Mouse (Mus musculus) heart, adult 11 months (tissue): ENCODE measurements at regions not wholly inside any gene's neighbourhood (a gene's known extent, or its start where the extent isn't known, plus 50 kb on each side); places are given as distances from the start of the nearest gene placed in this dataset.
"Not testable (repeated sequence)": the region's sequence is repeated elsewhere in the genome, so short reads cannot be mapped to it uniquely, and the experiment has no call there.

Source experiments
- DNase-seq: peaks from one replicate; pipeline ENCODE4 v3.0.0; 2022

DNA sequence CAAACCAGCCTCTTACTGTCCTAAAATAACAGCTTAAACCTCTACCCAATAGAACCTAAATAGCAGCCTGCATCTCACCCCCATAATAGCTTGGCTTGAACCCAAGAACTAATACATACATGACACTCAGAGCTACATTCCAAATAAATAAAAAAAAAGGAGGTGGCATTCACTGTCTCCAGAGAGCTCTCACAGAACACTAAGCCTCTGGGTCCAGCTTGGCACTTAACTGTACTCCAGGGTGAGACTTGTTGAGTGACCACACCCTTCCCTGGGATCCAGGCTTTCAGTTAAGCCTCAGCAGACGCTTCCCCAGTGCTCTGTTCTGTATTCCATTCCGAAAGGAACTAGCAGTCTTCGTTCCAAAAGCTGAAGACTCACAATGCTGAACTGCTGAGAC lies 186.3 kb upstream of the Tsc22d2 start:
- no peak for DNase-seq

DNA sequence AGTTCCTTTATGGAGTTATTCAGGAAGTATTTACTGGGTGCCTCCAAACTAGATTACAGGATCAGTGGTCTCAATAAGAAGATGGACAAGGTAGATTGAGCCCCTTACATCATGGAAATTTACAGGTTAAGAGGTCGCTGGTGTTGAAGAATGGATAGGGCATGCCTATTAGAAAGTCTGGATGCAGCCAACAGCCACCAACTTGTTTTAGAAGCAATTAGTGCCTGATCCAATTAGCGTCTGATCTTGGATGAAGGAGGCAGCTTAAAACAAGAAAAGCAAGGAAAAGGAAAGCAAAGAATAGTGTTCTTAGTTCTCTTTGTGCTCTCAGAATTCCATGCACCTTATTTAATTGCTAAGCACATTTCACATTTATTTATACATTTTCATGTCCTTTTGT lies 182.8 kb upstream of the Tsc22d2 start:
- no peak for DNase-seq

DNA sequence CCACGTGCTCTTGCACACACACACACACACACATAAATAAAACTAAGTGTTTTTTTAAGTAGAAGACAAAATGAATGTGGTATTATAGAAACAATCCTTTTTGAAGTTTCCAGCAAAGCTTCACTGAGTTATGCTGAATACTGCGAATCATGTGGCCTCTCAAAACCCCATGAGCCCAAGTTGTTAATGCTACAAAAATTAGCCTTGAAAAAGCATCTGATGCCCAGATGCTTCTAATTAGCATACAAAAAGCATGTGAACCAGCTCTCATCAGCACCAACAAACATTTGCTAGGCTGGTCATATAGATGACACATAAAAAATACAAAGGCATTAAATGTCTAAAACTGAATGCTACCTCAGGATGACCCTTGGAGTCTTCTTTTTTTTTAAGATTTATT lies 181.2 kb upstream of the Tsc22d2 start:
- DNase-seq, result no peak

DNA sequence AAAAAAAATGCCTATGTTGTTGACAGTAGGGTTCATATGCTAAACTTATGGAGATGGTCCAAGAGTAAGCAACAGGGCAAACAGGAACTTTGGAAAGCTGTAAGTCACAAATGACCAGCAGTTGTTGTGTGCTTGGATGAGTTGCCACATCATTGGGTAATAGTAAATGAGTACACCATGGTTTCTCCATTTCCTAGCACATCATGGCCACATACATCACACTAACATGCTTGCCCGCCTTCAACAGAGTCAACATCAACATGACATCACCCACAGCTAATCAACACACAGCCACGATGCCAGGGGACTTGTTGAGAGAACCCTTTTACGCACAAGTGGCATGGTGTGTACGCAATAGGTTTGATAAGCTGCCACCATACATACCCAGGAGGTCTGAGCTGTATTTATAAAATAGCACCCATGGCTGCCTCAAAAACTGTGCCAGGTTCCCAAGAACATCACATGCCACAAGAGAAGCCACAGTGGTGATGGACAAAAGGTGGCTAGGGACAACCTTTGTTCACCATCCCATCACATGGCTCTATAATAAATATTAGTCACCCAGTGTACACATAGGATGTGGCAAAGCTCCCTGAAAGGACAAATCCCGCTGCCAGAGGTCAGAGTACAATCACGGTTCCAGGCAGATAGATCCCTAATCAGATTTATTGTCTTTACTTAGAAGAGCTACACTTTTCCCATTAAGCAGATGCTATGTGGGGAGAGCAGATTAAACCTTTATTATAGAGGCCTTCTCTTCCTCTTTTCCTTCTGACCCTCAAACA lies 179.5 kb upstream of the Tsc22d2 start:
- no peak for DNase-seq

DNA sequence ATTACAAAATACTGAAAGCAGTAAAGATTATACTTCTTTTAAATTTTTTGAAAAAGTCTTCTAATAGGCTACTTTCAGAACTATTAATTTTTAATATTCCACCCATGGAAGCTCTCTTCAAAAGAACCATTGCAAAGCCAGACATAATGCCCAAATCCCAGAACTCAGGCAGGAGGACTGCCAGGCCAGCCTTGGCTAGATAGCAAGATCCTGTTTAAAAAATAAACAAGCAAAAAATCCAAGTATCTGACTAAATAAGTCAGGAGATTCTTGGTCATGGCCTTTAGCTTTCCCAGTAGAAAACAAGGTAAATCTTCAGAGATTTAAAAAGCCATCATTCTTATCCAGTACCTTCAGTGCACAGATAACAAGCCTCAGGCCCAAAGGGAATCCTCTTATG lies 176.4 kb upstream of the Tsc22d2 start:
- DNase-seq, result no peak

DNA sequence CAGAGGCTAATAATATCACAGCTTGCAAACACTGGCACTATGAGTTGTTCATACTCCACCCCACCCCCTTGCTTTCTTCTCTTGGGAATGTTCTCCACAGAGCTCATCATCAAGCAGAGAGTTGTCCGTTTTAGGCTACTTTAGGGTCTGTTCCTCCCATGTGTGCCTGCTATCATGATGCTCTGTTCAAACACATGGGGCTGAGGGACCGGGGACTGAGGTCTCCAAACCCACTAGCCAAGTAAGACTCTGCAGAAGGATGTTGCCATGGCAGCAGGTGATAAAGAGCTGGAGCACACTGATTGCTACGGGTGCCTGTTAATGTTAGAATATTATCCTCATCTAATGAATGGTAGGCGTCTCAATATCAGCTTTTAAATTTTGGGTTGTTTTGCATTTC lies 173.7 kb upstream of the Tsc22d2 start:
- no peak for DNase-seq

DNA sequence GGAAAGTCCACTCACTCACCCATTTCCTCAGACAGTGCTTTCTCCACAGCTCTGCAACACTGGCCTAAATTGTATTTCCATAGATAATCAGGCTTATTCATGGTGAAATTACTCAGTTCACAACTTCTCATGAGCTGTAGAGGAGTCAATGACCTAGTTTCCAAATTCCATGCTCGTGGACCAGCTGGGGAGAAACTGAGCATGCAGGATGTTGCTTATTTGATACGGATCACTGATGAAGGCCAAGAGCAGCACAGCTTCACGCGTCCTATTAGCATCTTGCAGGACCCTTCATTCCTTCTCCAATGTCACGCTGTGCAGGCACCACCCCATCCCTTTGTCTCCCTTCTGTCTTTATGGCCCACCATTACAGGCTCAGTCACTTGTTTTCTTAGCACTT lies 169.2 kb upstream of the Tsc22d2 start:
- DNase-seq, result no peak

DNA sequence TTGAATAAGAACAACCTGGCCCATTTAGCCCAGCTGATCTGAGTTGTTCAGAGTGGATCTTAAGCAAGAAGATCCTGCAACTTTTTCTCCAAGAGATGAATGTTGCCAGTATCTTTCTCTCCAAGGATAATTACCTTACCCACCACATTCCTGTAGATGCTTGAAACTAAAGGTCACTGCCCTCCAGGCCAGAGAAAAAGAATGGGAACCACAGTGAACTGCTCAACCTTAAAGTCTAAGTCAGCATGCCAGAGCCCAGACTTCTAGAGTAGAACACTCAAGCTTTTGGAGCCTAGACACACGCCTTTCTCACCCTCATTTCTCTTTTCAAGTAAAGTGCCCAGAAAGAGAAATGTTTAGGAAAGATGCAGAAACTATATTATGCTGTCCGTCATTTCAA lies 166.5 kb upstream of the Tsc22d2 start:
- no peak for DNase-seq

DNA sequence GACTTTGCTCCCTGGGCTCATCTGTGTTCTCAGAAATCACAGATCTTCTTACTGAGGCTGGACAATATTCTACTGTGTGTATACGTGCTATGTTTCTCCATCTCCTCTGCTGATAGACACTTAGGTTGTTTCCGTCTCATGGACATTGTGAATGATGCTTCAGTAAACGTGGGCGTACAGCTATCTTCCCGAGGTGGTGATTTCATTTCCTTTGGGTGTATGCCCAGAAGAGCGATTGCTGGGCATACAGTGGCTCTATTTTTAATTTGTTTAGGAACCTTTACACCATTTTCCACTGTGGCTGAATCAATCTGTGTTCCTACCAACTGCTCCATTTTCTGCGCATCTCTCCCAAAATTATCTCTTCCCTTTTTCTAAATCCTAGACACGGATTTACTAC lies 160.6 kb upstream of the Tsc22d2 start:
- peak; percentile 74 for DNase-seq

DNA sequence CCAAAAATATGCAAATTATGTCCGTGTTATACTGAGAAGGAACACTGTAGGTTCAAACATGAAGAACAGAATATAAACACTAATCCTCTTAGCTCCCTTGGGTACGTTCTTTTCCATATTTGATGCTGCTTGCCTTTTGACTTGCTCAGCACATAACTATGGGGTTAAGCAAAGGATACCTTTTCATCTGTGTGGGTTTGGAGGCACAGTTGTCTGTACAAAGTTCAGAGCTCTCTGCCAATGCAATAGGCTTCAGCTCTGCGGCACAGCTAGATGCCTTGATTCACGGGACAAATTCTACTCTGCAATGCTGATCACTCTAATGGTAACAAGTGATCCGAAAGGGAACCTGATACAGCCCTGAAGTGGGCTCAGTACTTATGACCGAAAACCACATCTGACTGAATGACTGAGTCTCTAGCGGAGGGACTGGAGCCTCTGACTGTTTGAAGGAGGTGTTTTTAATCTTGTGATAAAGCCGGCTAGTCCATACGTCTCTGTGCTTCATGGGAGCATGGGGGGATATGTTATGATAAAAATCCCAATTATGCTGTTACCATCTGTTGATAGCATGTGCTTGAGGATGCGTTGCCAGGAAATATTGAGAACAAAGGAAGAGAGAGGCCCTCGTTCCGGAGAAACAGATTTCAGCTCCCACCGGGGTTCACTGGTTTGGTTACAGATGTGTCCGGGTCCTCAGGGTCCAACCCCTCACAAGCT lies 146.7 kb upstream of the Tsc22d2 start:
- no peak for DNase-seq

DNA sequence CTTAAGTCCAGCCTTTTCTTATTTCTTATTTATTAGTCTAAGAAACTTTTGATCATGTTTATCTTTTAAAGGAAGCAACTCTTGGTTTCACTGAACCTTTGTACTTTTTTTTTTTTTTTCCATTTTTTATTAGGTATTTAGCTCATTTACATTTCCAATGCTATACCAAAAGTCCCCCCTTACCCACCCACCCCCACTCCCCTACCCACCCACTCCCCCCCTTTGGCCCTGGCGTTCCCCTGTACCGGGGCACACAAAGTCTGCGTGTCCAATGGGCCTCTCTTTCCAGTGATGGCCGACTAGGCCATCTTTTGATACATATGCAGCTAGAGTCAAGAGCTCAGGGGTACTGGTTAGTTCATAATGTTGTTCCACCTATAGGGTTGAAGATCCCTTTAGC lies 143.1 kb upstream of the Tsc22d2 start:
- not testable (repeated sequence) for DNase-seq

DNA sequence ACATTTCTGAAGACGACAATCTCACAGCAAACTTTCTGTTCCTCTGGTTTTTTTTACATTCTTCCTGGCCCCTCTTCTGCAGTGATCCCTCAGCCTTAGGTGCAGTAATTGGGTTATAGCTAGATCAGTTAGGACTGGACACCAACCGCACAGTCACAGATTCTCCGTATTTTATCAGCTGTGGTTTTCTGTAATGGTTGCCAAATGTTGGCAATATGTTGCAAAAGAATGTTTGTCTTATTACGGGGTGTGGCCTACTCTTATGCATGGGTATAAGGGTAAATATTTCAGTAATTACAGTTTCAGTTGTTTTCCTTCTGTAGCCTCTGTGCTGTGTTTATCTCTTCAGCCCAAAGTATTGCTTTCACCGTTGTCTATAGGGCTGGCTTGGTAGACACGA lies 133.2 kb upstream of the Tsc22d2 start:
- DNase-seq, result no peak

DNA sequence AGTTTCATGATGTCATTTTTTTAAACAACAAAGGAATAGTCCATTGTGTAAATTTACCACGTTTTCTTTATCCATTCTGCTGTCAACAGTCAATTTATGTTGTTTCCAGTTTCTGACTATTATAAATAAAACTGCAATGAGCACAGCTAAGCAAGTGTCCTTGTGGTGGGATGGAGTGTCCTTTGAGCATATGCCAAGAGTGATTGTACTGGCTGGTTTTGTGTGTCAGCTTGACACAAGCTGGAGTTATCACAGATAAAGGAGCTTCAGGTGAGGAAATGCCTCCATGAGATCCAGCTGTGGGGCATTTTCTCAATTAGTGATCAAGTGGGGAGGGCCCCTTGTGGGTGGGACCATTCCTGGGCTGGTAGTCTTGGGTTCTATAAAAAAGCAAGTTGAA lies 130.1 kb upstream of the Tsc22d2 start:
- DNase-seq, result not testable (repeated sequence)

DNA sequence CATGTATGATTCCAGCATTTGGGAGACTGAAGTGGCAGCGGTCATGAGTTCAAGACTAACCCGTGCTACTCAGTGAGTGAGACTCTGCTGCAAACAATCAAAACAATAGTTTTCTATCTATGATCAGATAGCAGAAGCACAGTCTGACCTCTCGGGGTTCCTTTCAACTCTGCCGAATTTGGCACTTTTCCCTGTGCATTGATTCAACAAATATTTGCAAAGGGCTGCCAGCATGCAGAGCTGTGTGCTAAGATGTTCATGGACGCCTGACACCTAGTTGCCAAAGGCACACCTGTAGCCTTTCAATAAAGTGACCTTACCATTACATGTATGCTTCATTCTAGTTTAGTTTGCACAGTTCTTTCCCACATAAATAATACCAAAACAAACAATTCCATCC lies 118.7 kb upstream of the Tsc22d2 start:
- no peak for DNase-seq

DNA sequence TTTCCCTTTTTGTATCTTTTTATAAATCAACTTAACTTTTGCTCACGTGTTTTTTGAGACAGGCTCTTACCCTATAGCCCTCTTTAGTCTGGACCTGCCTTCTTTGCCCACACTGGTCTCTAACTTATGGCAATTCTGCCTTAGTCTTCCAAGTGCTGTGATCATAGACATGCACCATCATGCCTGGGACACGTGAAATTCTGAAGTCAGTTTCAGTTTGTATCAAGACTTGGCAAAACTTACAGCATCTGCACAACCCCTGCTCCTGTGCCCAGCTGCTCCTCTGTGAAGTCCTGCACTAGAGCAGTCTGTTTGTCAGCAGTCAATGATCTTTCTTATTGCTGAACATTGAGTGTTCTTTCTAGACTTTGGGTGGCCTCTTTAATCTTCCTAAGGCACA lies 114.3 kb upstream of the Tsc22d2 start:
- DNase-seq, result no peak

DNA sequence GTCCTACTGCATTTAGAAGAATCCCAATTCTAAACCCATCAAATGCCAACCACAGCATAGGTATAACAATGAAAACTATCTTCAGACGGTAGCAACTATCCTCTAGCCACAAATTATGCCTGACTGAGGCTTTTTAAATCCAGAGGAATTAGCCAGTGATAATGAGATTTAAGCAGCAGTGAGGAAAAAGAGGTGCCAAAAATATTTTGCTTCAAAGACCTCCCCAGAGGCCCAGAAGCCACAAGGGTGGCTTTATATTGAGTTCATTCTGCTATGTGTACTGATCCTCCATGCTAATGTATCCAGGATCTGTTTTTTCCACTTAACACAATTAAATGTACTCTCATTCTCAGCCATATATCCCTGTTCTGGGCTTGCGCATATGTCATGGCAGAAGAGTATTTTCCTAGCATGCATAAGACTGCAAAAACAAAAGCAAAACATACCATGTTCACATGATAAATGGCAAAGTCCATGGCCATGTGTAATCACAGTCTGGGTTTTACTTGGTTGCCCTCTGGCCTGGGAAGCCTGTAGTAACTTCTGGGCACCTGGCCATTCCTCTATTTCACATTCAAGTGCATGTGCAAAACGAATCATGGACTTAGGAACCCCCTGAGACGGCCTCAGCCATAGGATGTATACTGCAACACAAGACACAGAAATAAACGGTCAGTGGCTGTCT lies 113.6 kb upstream of the Tsc22d2 start:
- DNase-seq, result no peak

DNA sequence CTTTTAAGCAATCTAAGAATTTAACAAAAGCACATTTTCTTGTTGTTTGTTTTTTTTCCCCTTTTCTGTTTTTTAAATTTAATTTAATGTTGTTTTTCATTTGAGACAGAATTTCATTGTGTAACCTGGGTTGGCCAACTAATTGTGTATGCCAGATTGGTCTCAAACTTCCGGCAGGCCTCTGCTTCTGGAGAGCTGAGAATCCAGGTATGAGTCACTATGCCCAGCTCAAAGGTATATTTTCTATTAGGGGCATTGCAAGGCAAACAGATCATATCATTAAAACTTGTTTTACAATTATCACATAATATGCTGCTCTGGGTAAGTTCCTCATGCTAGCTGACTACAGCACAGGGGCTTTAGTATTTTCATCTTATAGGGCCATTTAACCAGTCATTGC lies 112.2 kb upstream of the Tsc22d2 start:
- no peak for DNase-seq

DNA sequence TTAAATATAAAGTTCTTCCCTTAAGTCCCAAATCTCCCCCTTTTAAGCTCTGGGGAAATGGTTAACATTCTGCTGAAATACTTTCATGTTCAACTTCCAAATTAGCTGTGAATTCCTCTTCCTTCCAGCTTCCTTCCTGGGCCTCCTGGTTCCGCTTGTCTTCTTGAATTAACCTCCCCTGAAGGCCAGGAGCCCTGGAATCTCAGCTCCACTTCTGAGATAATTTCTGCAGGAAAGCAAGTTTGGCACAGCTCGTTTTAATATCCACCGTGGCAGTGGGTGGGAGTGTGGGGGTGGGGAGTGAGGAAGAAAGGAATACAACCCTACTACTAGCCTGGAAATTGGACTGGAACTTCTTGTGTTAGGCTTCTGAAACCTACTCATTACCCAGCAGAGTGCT lies 110.8 kb upstream of the Tsc22d2 start:
- no peak for DNase-seq

DNA sequence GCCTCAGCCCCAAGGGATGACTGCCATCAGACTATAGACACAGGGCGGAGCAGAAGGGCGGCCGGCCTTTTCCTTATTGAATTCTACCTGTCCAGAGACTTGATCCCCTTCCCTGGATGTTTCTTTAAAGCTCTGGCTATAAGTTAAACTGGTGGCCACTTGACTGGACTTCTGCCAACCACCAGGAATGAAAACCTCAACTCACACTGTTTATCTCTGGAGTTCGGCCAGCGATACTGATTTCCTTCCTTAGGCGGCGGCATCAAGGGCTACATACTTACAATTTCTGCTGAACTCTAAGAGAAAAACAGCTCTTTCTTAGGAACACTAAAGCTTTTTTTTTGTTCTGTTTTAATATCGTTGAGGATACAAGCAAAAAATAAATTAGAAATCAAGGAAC lies 104.9 kb upstream of the Tsc22d2 start:
- DNase-seq, result no peak

DNA sequence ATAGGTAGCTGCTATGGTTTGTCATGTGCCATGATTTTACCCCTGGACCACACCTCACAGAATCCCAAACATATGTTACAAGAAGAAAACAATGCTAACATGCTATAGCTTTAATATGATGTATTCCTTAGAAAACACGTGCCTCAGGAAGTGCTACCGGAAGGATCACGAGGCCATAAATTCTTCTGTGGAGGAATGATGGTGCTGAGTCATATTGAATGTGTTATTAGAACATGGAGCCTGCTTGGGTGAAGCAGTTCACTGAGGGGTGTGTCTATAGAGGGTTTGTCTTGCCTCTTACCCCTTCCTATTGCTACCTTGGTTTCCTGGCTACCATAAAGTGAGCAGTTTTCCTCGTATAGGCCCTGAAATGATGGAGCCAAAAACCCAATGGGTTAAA lies 104.1 kb upstream of the Tsc22d2 start:
- no peak for DNase-seq

DNA sequence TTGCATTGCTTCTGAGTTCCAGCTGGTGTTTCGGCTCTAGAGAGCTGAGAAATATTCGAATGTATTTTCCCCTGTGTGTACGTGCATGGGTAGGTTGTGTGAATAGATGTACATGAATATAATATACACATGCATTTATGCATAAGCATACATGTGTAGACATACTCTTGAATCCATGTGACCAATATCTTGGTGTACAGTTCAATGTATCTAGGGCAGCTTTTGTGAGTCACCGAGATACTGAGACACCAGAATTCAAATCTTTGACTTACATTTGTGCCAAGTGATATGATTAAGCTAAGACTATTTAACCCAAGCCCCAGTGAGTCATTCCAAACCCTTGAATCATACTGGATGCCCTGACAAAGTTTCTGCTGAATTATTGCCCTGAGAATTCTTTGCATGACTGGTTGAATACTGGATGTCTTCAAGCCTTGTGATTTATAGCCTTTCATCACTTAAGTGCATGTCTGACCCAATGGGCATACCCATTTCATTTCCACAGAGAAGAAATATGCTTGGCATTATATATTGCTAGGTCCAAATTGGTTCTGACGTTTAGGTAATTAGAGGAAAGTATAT lies 103.3 kb upstream of the Tsc22d2 start:
- no peak for DNase-seq

DNA sequence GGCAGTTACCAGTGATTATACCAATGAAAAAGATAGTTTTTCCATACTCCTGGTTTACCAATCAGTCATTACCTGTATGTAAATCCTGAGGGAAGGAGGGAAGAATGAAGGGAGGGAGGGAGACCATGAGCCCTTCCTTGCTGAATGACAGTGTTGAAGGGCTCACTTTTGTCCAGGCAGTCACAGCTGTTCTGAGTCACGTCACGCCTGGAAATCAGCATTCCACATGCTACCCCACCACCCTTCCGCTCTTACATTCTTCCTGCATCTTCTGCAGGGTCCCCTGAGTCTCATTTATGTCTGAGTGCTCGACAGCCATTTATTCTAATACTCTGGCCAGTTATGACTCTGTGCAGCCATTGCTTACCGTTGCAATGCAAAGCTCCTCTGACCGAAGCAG lies 101.9 kb upstream of the Tsc22d2 start:
- no peak for DNase-seq

DNA sequence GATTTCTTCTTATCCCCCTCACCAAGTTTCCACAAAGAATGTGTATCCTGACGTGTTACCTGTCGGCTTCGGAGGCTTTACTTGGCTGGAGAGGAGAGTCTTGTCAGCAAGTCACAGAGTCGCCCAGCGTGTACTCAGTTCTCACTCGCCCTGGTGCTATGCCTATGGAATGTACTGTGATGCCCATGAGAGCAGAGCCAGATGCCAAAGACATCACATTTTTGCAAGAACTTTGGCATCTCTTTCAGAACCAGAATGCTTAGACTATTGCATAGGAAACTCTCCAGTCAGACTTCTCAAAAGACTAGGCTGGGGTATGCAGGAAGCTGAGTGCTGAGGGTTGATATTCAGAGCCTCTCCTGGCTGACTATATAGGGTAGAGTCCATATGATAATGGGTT lies 99.3 kb upstream of the Tsc22d2 start:
- DNase-seq, result no peak

DNA sequence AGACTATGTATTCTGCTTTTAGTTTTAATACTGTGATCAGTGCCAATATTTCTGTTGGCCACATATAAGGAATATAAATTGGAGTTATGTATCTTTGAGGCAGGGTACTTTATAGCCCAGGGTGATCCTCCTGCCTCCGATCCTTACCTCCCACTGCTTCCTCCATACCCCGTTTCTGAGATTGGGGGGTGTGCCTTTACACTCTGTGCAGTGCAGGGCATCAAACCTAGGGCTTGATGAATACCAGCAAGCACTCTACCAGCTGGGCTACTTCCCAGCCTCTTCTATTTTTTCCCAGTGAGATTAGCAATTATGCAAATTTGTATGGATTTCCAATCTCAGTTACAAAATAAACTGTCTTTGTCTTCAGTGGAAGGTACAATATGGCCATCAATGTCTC lies 97.3 kb upstream of the Tsc22d2 start:
- peak; percentile 66 for DNase-seq
